Mouse (Mus musculus): Measurements from ENCODE around the gene Hand1.
"Not testable (repeated sequence)": the region's sequence is repeated elsewhere in the genome, so short reads cannot be mapped to it uniquely, and the experiment has no call there.

Hand1 gene

GRCm38 (mm10) chr11:57834031-57834430 is 1.4 kb upstream of the Hand1 start:
- in situ Hi-C loops (cut with MboI, MseI): no loop called here

DNA sequence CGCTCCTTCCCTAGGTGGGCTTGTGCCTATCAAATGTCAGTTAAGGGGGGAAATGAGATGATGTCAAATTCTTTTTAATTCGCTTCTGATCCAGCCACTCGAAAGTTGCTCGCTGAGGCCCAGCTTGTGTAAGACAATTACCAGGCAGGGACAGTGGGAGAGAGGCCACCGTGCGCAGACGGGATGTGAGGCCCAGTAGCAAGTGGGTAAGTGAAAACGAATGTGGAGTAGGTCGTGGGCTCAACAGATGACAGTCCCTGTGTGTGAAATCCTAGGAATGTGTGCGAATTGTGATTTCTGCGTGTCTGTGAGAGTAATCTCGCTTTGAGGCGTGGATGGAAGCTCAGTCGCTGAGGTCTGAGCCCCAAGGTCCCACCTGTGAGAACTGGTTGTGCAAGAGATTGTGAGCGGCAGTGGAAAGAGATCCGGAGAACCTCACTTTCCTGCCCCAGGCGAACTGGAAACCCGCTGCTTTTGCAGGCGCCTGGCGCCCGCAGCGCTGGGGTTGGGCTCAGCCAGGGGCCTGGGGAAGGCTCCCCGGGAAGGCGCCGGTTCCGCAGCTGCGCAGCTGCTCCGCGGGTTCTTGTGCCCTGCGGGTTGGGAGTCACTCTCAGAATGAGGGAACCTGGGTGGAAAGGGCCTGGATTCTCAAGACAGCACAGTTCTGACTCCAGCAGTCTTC is 819 bp upstream of the Hand1 start:
- in situ Hi-C loops (cut with MboI, MseI): no loop called here

DNA sequence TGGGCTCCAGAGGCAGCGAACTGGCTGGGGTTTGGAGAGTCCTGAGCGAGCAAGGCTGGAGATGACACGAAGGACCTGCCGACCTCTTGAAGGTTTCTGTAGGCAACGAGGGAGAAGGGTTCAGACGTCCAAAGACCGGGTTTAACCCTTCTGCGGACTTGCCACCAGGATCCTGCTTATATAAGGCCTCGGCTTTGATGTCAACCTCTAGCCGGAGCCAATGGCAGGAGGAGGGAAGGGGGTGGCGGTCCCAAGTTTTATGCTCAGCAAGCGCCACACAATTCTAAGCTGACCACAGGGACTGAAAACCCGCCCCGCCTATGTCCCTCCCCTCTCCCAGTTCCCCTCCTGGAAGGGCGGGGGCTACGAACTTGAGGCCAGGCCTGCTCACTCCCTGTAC is 757 bp downstream of the Hand1 start:
- in situ Hi-C loops (cut with MboI, MseI): no loop called here

DNA sequence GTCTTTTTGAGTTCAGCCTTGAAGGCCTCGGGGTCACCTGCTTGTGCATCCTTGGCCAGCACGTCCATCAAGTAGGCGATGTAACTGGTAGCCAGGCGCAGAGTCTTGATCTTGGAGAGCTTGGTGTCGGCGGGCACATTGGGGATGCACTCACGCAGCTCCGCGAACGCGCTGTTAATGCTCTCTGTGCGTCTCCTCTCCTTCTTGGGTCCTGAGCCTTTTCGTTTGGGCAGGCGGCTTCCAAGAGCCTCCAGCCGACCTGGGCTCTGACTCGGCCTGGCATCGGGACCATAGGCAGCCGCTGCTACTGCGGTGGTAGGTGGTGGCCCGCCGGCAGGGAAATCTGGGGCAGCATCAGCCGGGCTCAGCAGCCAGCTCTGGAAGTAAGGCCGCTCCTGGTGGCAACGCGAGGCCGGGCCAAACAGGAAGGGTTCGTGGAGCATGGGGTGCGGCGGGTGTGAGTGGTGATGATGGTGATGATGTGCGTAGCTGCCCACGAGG is 1.3 kb downstream of the Hand1 start:
- in situ Hi-C loops (cut with MboI, MseI): no loop called here

DNA sequence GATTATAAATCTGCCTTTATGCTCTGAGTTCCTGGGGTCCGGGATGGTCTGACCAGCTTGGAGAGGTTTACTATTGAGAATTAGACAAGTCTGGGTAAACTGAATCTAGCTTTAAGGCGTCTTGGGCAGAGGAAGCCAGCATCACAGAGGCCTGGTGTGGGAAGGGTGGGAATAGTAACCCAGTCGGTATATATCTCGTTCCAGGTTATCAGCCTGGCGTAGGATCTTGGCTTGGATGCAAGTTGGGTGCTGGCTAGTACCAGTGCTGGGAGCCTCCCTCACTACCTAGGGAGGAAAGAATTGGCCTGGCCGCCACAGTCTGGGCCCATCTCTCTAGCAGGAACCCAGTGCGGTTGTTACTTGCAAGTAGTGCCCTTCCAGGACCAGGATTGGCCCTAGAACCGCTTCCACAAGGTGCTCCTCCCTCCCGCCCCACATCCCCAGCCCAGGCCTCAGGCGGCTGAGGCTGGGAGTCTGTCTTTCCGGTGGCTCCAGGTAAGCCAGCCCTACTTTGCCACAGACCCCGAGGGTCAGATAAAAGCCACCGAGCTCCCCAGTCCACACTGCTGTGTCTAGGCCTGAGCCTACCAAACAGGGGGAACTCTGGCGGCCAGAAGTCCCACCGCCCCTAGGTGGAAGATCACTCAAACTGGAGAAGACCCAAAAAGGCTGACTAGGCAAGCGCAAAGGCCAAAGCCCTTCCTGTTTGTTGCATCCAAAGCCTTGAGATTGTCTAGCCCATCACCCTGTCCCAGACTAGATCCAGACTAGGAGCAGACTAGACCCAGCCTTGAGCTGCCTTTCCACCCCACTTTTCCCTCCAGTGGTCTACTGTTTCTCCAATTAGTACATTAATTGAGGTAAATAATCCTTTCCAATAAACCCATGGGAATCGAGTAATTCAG is 2.5 kb downstream of the Hand1 start:
- in situ Hi-C loops (cut with MboI, MseI): no loop called here

DNA sequence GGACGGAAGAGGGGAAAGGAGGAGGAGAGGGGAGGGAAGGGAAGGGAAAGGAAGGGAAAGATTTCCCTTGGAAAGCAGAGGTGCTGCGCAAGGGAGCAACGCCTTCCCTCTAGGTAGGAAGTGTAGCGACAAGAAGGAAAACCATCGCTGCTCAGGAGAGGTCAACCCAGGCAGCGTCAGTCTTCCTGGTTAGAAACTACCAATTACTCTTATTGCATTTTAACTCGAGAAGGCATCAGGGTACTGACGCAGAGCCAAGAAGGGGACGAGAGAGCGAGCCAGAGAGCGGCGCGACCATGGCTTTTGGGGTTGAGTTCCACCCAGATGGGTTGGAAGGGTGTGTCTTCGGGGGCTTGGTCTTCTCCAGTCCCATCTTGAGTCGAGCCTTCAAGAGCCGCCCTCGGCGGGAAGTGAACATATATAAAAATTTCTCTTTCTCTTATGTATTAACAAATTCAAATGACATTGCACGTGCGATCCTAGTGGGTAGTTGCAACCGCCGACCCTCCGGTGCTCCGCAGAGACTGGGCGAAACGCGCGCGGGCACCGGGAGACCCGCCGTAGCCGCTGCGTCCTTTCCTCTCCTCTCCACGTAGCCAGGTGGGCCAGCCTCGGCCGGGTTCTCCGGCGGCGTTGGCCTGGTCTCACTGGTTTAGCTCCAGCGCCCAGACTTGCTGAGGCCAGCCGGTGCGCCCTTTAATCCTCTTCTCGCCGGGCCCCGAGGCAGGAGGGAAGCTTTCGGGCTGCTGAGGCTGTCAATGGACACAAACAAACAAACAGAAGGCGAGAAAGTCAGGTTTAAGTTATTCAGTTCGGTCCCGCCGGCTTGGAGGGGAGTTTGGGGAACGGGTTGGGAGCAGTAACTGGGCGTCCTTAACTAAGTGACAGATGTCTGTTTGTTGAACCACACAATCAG is 3.4 kb downstream of the Hand1 start:
- in situ Hi-C loops (cut with MboI, MseI): no loop called here

DNA sequence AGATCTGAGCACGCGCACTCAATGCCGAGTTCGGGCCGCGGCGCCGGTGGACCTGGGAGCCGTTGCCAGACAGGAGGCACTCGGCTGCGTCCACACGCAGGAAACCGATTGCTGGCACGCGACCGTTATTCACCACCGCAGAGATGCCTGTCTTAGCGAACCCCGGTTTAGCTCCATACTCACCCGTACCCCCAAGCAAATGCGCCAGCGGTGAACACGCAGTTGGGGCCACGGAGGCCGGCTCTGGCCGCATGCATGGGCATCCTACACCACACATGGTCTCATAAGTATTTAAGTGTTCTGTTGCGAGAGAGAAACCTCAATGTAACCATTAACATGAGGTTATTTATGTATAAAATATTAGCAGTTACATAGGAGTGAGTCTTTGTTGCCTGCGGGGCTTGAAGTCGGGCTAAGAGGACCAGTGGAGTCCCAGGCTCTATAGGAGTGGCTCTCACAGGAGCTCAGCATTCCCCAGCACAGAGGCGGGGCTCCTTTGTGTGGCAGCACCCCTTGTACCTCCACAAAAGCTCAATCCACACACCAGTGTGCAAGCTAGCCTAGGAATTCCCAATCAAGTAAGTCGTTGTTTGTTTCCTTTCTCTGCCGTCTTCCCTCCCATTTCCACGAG is 4.6 kb downstream of the Hand1 start:
- in situ Hi-C loops (cut with MboI, MseI): no loop called here

GRCm38 (mm10) chr11:57827048-57827914 is 5.3 kb downstream of the Hand1 start:
- in situ Hi-C loops (cut with MboI, MseI): no loop called here

GRCm38 (mm10) chr11:57825234-57825633 is 7.4 kb downstream of the Hand1 start:
- in situ Hi-C loops (cut with MboI, MseI): not testable (repeated sequence)

GRCm38 (mm10) chr11:57823714-57824113 is 8.9 kb downstream of the Hand1 start:
- in situ Hi-C loops (cut with MboI, MseI): no loop called here

DNA sequence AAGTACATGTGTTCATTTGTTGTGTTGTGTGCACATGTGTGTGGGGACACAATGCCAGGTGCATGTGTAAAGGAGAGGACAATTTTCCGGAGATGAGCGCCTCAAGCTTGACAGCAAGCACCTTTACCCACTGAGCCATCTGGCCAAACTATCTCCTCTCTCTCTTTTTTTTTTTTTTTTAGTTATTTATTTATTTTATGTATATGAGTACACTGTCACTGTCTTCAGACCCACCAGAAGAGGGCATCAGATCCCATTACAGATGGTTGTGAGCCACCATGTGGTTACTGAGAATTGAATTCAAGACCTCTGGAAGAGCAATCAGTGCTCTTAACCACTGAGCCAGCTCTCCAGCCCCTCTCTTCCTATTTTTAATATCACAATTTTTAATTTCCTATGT is 9.5 kb downstream of the Hand1 start:
- in situ Hi-C loops (cut with MboI, MseI): not testable (repeated sequence)

DNA sequence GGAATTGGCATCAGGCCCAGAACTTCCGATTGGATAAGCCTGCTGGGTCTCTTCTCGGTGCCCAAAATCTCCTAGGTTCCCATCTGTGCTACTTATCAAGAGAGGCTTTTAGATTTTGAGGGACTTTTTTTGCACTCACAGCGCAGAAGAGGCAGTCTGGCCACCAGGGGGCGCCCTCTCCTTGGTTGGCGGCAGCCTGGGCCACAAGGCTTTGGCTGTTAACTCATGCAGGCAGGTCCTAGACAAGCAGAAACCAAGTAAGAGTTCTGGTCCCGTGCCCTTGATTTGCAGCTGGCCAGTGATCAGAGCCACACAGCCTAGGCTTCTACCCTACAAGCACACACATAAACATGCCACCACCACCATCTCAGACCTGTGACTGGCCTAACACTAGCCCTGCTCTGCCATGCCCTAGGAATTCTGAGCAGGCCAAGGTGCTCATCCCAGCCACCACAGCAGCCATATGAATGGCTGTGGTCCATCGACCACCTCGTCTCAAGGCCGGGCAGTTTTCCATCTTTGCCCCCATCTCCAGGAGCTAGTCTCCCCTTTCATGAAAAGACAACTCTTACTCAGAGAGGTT is 12.5 kb downstream of the Hand1 start:
- in situ Hi-C loops (cut with MboI, MseI): loop anchor here (5.0 kb wide), 1 partner anchor 112 kb away; no protein-coding TSS in a partner anchor

DNA sequence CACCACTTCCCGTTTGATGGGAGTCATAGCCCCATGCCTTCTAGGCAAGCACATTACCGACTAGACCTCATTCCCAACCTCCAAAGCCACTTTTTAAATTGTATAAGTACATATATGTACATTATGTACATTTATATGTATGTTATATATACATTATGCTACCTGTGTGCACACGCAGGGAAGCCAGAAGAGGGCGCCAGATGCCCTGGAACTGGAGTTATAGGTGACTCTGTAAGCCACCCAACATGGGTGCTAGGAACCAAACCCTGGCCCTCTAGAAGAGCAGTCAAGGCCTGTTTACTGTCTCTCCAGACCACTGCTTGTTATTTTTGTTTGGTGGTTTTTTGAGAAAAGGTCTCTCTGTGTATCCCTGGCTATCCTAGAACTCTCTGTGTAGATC is 14.4 kb downstream of the Hand1 start:
- in situ Hi-C loops (cut with MboI, MseI): loop anchor here (5.0 kb wide), 1 partner anchor 114 kb away; no protein-coding TSS in a partner anchor

- in situ Hi-C loops (cut with MboI, MseI): no loop called here
These were observed 19.0 kb downstream of the Hand1 start for GRCm38 (mm10) chr11:57813641-57814040.

- in situ Hi-C loops (cut with MboI, MseI): no loop called here
These were observed 20.4 kb downstream of the Hand1 start for GRCm38 (mm10) chr11:57812212-57812611.

DNA sequence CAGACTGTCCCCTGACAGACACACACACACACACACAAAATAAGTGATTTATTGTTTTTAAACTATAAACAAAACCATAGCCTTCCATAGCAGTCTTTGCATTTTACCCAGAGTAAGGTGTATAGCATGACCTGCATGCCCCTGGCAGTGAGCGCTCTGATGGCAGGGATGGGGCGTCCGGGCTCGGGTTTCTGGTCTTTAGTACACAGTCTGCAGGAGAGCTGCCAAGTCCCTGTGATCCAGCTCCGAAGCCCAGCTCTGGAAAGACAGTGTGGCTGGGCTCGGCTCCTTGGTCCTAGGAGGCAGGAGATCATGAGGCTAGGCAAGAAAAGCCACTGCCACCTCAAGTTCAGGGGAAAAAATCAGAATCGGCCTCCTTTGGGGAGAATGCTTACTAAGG is 21.6 kb downstream of the Hand1 start:
- in situ Hi-C loops (cut with MboI, MseI): no loop called here

GRCm38 (mm10) chr11:57809732-57810098 is 22.9 kb downstream of the Hand1 start:
- in situ Hi-C loops (cut with MboI, MseI): no loop called here

DNA sequence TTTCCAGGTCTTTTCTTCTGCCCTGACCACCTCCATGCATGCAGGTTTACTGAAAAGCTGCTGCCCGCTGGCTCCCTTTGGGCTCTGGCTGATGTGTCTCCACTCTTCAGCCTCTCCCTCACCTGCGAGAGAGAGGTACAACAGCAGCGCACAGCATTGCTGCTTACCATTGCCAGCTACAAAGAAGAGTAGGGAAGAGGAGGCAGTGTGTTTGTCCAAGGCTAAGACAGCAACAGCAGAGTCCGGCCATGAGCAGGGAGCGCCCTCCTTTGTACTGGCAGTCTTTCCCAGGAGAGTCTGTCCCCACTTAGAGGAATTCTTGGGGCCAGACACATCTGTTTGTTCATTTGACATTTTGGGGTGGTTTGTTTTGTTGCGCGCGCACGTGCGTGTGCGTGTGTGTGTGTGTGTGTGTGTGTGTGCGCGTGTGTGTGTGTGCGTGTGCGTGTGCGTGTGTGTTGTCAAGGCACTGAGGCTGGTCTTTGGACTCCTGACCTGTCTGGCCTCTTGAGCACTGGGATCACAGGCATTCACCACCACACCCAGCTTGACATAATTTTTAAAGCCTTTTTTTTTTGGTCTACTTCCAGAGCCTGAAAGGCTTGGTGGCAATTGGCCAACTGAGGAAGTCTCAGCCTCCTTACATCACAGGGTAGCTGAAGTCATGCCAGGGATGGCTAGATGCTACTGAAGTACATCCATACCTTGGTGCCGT is 23.4 kb downstream of the Hand1 start:
- in situ Hi-C loops (cut with MboI, MseI): no loop called here

- in situ Hi-C loops (cut with MboI, MseI): no loop called here
These were observed 27.6 kb downstream of the Hand1 start for GRCm38 (mm10) chr11:57805047-57805446.

All from T-helper 2 cell (primary cell).